Mouse (Mus musculus) limb, embryonic 11.5 days (tissue): ENCODE results near the gene Ttc16. TPM values are rescaled to one million over a fixed set of nuclear protein-coding genes. Genes with fewer than 3 reads are reported as not detected.
A peak's percentile ranks its signal among the peaks of the same experiment; 100 is the strongest.

ENCODE experiments used
- ATAC-seq: fragments of 200-750 bp; cut with Nextera tagmentation; 2 replicates; pipeline ENCODE4 v1.8.0; 2017; ENCODE audit warnings: low read depth; ENCODE audit not compliant: insufficient number of reproducible peaks, low FRiP score, low TSS enrichment
- DNase-seq: peaks from one replicate; pipeline ENCODE4 v3.0.0-alpha.2; 2015; ENCODE audit warnings: low spot score
- H3K27ac ChIP-seq: fragments of 300-500 bp; sonication (generic); replicated peaks from 2 replicates; pipeline ENCODE4 v1.5.1; 2014; ENCODE audit warnings: low read depth, mild to moderate bottlenecking, low read length
- H3K27me3 ChIP-seq: fragments of 300-500 bp; sonication (generic); 2 replicates; pipeline ENCODE4 v1.6.1; 2014; ENCODE audit warnings: mild to moderate bottlenecking, low read length, mixed read lengths; ENCODE audit not compliant: control insufficient read depth, insufficient read depth
- H3K36me3 ChIP-seq: fragments of 300-500 bp; sonication (generic); 2 replicates; pipeline ENCODE4 v1.6.1; 2014; ENCODE audit warnings: mild to moderate bottlenecking, low read length, moderate library complexity, mixed read lengths; ENCODE audit not compliant: control insufficient read depth, insufficient read depth
- H3K4me1 ChIP-seq: fragments of 300-500 bp; sonication (generic); 2 replicates; pipeline ENCODE4 v1.6.1; 2014; ENCODE audit warnings: low read length, mixed read lengths; ENCODE audit not compliant: control insufficient read depth, insufficient read depth
- H3K4me2 ChIP-seq: fragments of 300-500 bp; sonication (generic); 2 replicates; pipeline ENCODE4 v1.6.1; 2014; ENCODE audit warnings: low read depth, mild to moderate bottlenecking, moderate library complexity; ENCODE audit not compliant: severe bottlenecking
- H3K4me3 ChIP-seq: fragments of 300-500 bp; sonication (generic); 2 replicates; pipeline ENCODE4 v1.5.1; 2014; ENCODE audit warnings: low read depth, low read length
- H3K9ac ChIP-seq: fragments of 300-500 bp; sonication (generic); 2 replicates; pipeline ENCODE4 v1.6.1; 2014; ENCODE audit warnings: mild to moderate bottlenecking, low read length
- H3K9me3 ChIP-seq: fragments of 300-500 bp; sonication (generic); 2 replicates; pipeline ENCODE4 v1.6.1; 2016; ENCODE audit warnings: low read length; ENCODE audit not compliant: control insufficient read depth
- WGBS: fragments of 180-500 bp; shearing (Covaris S2); extraction: QIAGEN DNeasy Blood & Tissue Kit; methylation state at CpG from one replicate; pipeline ENCODE4 v1.1.7; 2014; 5-methylcytosine and 5-hydroxymethylcytosine counted together
- polyA plus RNA-seq: library from polyadenylated mRNA; unstranded; fragments of >200 nt; fragmentation: Nextera tagmentation; extraction: Ambion mirVana; gene quantifications from 2 replicates; pipeline ENCODE4 v1.2.1, GENCODE M21; 2014

Ttc16 gene
- polyA plus RNA-seq, 1 experiment from 2014 or later, result 0.56 TPM

DNA sequence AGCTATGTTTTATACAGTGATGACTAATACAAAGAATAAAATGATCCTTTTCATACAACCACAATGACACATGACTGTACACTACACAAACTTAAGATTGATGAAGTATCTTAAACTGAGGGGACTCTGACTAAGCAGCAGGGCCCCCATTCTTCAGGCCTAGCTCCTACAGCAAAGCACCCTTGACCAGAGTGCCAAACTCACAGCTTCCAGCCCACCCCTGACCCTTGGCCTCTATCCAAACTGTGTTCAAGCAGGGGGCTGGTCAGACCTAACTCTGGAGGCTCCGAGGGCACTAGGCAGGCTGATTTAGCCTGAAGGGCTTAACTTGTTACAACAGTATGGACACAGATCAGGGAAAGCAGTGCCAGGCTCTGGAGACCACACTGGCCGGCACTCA lies 13.1 kb upstream of the Ttc16 start:
- no peak overlapping the region for H3K4me2 ChIP-seq
- DNase-seq, result no peak
- no peaks in the 10 kb centered on the region for H3K9me3 ChIP-seq
- no peaks in the 10 kb centered on the region for H3K4me1 ChIP-seq
- H3K9ac ChIP-seq, result no peak overlapping the region
- ATAC-seq, result no peak
- 51% methylated on average over 2 of the region's 2 CpGs for WGBS
- H3K27me3 ChIP-seq, result no peaks in the 10 kb centered on the region
- H3K4me3 ChIP-seq, result no peak overlapping the region
- no peak overlapping the region for H3K27ac ChIP-seq
- no peaks in the 10 kb centered on the region for H3K36me3 ChIP-seq

DNA sequence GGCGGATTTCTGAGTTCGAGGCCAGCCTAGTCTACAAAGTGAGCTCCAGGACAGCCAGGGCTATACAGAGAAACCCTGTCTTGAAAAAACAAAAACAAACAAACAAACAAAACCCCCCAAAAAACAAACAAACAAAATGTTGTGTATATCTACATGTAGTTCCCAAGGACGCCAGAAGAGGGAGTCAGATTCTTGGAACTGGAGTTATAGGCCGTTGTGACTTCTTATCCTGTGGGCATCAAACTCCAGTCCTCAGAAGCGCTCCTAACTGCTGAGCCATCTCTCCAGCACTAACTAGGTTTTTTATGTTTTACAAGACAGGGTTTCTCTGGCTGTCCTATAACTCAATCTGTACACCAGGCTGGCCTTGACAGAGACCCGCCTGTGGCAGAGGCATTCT lies 11.7 kb upstream of the Ttc16 start:
- 63% methylated on average over 6 of the region's 6 CpGs for WGBS
- no peak for DNase-seq
- Histone ChIP-seq H3K4me2 (no peak overlapping the region), H3K27ac (no peak overlapping the region), H3K4me3 (no peak overlapping the region), H3K9me3 (no peaks in the 10 kb centered on the region), H3K27me3 (no peaks in the 10 kb centered on the region), H3K36me3 (no peaks in the 10 kb centered on the region), H3K9ac (no peak overlapping the region), H3K4me1 (no peaks in the 10 kb centered on the region)
- no peak for ATAC-seq

DNA sequence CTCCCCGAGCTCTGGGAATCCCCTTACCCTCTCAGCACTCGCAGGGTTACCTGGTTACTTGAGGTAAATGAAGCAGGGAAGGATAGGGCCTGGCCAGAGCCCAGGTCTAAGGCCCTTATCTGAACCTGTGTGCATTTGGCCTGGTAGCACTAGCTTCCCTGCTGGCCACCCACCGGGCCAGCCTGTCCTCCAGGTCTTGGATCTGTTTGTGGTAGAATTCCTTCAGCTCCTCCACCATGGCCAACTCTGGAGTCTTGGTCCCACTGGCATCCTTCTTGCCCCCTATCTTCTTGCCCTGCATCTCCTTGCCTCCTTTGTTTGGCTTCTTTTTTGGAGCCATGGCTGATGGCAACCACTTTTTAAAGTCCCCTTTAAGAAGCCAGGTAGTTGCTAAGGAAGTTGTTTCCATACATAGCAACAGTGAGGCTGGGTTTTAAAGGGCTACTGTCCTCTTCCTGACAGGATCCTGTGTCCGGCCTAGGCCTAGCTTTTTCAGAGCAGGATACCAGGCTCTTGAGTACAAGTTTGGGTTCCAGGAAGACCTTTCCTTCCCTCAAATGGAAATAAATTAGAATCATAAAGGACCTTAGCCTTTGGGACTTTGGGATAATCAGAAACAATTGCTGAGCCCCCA lies 8.7 kb upstream of the Ttc16 start, which contains the start of gene Cfap157:
TSS of gene Cfap157 (minus strand) at position 381 of the 634 bp plus-strand sequence.
- ATAC-seq, result no peak
- no peak within 1 kb of the TSS for H3K4me2 ChIP-seq
- H3K4me1 ChIP-seq, result no peaks in the 10 kb centered on the region
- no peaks in the 10 kb centered on the region for H3K9me3 ChIP-seq
- peak; percentile 24 for DNase-seq
- H3K27me3 ChIP-seq, result no peaks in the 10 kb centered on the region
- 59% methylated on average over 4 of the region's 4 CpGs for WGBS
- no peak within 1 kb of the TSS for H3K27ac ChIP-seq
- H3K9ac ChIP-seq, result no peak within 1 kb of the TSS
- H3K4me3 ChIP-seq, result no peak within 1 kb of the TSS
- no peaks in the 10 kb centered on the region for H3K36me3 ChIP-seq

DNA sequence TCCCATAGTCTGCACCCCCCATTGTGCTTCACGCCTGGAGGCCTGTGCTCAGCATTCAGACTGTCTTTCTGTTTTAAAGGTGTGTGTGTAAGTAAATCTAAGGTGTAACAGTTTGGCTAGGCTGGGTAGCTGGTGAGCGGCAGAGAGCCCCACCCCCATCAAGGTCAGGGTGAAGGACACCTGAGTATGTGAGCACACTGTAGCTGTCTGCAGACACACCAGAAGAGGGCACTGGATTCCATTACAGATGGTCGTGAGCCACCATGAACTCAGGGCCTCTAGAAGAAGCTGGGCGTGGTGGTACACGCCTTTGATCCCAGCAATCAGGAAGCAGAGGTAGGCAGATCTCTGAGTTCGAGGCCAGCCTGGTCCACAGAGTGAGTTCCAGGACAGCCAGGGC lies 6.3 kb upstream of the Ttc16 start:
- Histone ChIP-seq H3K27me3 (no peaks in the 10 kb centered on the region), H3K4me2 (no peak overlapping the region), H3K9me3 (no peaks in the 10 kb centered on the region), H3K4me1 (no peaks in the 10 kb centered on the region), H3K36me3 (no peaks in the 10 kb centered on the region), H3K27ac (no peak overlapping the region), H3K9ac (no peak overlapping the region), H3K4me3 (no peak overlapping the region)
- 71% methylated on average over 6 of the region's 6 CpGs for WGBS
- DNase-seq, result no peak
- no peak for ATAC-seq

DNA sequence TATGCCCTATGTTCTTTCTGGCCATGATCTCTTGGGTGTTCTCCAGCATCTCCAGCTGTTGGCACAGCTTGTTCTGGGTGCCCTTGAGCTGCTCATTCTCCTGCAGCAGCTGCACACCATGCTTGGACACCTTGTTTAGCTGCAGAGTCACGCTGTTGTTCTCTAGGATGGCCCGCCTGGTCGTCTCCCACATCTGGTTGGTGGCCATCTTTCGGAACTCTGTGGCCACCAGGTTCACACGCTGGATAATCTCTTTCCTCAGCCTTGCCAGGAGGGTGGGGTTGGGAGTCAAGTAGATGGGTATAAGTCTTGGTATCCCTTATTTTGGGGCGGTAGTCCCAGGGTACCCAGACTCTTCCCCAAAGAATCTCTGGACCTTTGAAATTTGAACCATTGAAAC lies 4.3 kb upstream of the Ttc16 start:
- no peak overlapping the region for H3K9ac ChIP-seq
- WGBS, result 89% methylated on average over 6 of the region's 6 CpGs
- no peak overlapping the region for H3K27ac ChIP-seq
- no peaks in the 10 kb centered on the region for H3K9me3 ChIP-seq
- DNase-seq (no peak), ATAC-seq (no peak)
- peaks cover 11% of the 10 kb centered on the region; the same call in 1 of the 2 replicates for H3K4me1 ChIP-seq
- no peaks in the 10 kb centered on the region for H3K27me3 ChIP-seq
- no peak overlapping the region for H3K4me2 ChIP-seq
- no peak overlapping the region for H3K4me3 ChIP-seq
- no peaks in the 10 kb centered on the region for H3K36me3 ChIP-seq

DNA sequence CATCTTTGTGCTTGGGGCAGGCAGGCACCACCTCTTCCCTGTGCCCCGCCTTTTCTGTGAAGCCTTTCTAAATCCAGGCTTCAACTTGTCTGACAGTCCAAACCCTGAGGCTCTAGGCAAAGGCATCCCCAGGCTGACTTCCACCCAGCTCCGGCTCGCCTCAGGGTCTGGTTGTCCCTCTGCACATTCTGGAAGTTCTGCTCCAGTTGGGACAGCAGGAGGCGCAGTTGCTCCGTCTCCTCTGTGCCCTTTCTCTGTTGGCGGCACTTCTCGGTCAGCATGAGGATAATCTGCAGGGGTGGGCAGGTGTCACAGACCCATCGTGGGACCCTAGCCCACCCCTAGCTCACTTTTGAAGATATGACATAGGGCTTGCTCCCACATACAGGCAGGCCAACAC lies 3.7 kb upstream of the Ttc16 start:
- ATAC-seq (no peak), DNase-seq (peak; percentile 75)
- H3K9ac ChIP-seq, result no peak overlapping the region
- WGBS, result 19% methylated on average over 8 of the region's 8 CpGs
- H3K27ac ChIP-seq, result no peak overlapping the region
- no peaks in the 10 kb centered on the region for H3K27me3 ChIP-seq
- no peak overlapping the region for H3K4me2 ChIP-seq
- no peaks in the 10 kb centered on the region for H3K9me3 ChIP-seq
- H3K4me3 ChIP-seq, result no peak overlapping the region
- H3K36me3 ChIP-seq, result no peaks in the 10 kb centered on the region
- peaks cover 11% of the 10 kb centered on the region; the same call in 1 of the 2 replicates for H3K4me1 ChIP-seq

DNA sequence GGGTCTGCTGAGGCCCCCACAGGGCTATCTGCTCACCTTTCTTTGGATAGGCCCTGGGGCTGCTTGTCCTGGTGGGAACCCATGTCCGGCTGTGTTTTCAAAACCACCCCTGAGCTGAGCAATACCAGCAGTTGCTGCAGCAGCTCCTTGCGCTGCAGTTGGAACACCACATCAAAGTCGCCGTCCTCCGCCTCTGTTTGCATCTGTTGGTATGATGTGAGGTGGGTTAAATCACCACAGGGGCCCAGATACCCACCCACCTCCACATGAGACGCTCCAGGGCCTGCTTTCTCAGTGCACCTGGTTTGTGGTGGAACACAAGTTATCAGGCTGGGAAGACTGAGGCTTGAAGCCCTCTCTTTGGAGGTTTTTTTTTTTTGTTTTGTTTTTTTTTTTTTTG lies 2.6 kb upstream of the Ttc16 start:
- H3K4me3 ChIP-seq, result no peak overlapping the region
- WGBS, result 88% methylated on average over 6 of the region's 6 CpGs
- no peak for DNase-seq
- no peak for ATAC-seq
- no peaks in the 10 kb centered on the region for H3K27me3 ChIP-seq
- no peak overlapping the region for H3K4me2 ChIP-seq
- no peak overlapping the region for H3K9ac ChIP-seq
- H3K36me3 ChIP-seq, result no peaks in the 10 kb centered on the region
- peaks cover 11% of the 10 kb centered on the region; the same call in 1 of the 2 replicates for H3K4me1 ChIP-seq
- H3K9me3 ChIP-seq, result no peaks in the 10 kb centered on the region
- no peak overlapping the region for H3K27ac ChIP-seq

DNA sequence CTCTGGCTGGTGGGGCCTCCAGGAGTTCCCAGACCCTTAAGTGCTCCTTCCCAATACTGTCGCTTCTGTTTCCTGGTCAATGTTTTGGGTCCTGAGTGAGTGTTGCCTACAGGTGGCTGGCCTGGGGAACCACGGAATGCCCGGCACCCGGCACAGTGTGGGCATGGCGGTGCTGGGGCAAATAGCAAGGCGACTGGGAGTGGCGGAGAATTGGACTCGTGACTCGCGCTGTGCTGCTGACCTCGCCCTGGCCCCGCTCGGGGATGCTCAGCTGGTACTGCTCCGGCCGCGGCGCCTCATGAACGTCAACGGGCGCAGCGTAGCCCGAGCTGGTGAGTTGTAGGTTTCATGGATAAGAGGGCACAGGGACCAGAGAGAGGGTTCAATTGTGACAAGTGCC lies 759 bp upstream of the Ttc16 start:
- peak overlapping the region; percentile 59 for H3K4me3 ChIP-seq
- H3K27ac ChIP-seq, result no peak overlapping the region
- no peaks in the 10 kb centered on the region for H3K36me3 ChIP-seq
- ATAC-seq (no peak), DNase-seq (peak; percentile 29)
- H3K9me3 ChIP-seq, result no peaks in the 10 kb centered on the region
- peak overlapping the region; percentile 84 for H3K4me2 ChIP-seq
- peak overlapping the region; percentile 45; the same call in 1 of the 2 replicates for H3K9ac ChIP-seq
- 25% methylated on average over 22 of the region's 22 CpGs for WGBS
- H3K4me1 ChIP-seq, result peaks cover 11% of the 10 kb centered on the region; the same call in 1 of the 2 replicates
- H3K27me3 ChIP-seq, result no peaks in the 10 kb centered on the region
